Mouse (Mus musculus) hindbrain, embryonic 16.5 days (tissue): Measurements from ENCODE around the gene Spin1. TPM values are rescaled to one million over a fixed set of nuclear protein-coding genes. Genes with fewer than 3 reads are reported as not detected.

Source experiments
- ATAC-seq: fragments of 200-750 bp; cut with Nextera tagmentation; 2 replicates; pipeline ENCODE4 v1.8.0; 2017; ENCODE audit warnings: moderate TSS enrichment, moderate library complexity
- H3K27ac ChIP-seq: fragments of 300-500 bp; sonication (generic); 2 replicates; pipeline ENCODE4 v1.5.1; 2014; ENCODE audit warnings: low read depth, mild to moderate bottlenecking, control low read depth, low read length, moderate library complexity
- H3K27me3 ChIP-seq: fragments of 300-500 bp; sonication (generic); replicated peaks from 2 replicates; pipeline ENCODE4 v1.6.1; 2014; ENCODE audit warnings: low read length; ENCODE audit not compliant: control insufficient read depth, insufficient read depth
- H3K36me3 ChIP-seq: fragments of 300-500 bp; sonication (generic); 2 replicates; pipeline ENCODE4 v1.6.1; 2014; ENCODE audit warnings: mild to moderate bottlenecking, low read length, moderate library complexity, mixed read lengths; ENCODE audit not compliant: control insufficient read depth, insufficient read depth
- H3K4me1 ChIP-seq: fragments of 300-500 bp; sonication (generic); 2 replicates; pipeline ENCODE4 v1.6.1; 2014; ENCODE audit warnings: low read depth, low read length; ENCODE audit not compliant: control insufficient read depth, insufficient read depth
- H3K4me2 ChIP-seq: fragments of 300-500 bp; sonication (generic); 2 replicates; pipeline ENCODE4 v1.6.1; 2014; ENCODE audit warnings: mild to moderate bottlenecking, low read length, control low read depth, moderate library complexity
- H3K4me3 ChIP-seq: fragments of 300-500 bp; sonication (generic); 2 replicates; pipeline ENCODE4 v1.5.1; 2014; ENCODE audit warnings: mild to moderate bottlenecking, low read length, control low read depth, moderate library complexity
- H3K9ac ChIP-seq: fragments of 300-500 bp; sonication (generic); 2 replicates; pipeline ENCODE4 v1.6.1; 2014; ENCODE audit warnings: low read depth, mild to moderate bottlenecking, control low read depth, low read length, moderate library complexity
- H3K9me3 ChIP-seq: fragments of 300-500 bp; sonication (generic); 2 replicates; pipeline ENCODE4 v1.6.1; 2014; ENCODE audit warnings: mild to moderate bottlenecking, low read length, moderate library complexity; ENCODE audit not compliant: control insufficient read depth
- WGBS: fragments of 180-500 bp; shearing (Covaris S2); extraction: QIAGEN DNeasy Blood & Tissue Kit; methylation state at CpG from one replicate; pipeline ENCODE4 v1.1.7; 2014; 5-methylcytosine and 5-hydroxymethylcytosine counted together
- polyA plus RNA-seq: library from polyadenylated mRNA; unstranded; fragments of >200 nt; fragmentation: Nextera tagmentation; extraction: Ambion mirVana; gene quantifications from 2 replicates; pipeline ENCODE4 v1.2.1, GENCODE M21; 2015

The Spin1 gene
- polyA plus RNA-seq, 1 experiment from 2014 or later = 145 TPM

- H3K27ac ChIP-seq = no peak overlapping the region
- 92% methylated on average over 4 of the region's 4 CpGs for WGBS
These were observed 11.6 kb upstream of the Spin1 start for GRCm38 (mm10) chr13:51089058-51089457.

GRCm38 (mm10) chr13:51090105-51090661 lies 10.5 kb upstream of the Spin1 start:
- Histone ChIP-seq H3K4me1 (no peaks in the 10 kb centered on the region), H3K9me3 (no peaks in the 10 kb centered on the region), H3K36me3 (no peaks in the 10 kb centered on the region), H3K4me2 (no peak overlapping the region), H3K27me3 (no peaks in the 10 kb centered on the region), H3K27ac (no peak overlapping the region), H3K9ac (no peak overlapping the region), H3K4me3 (no peak overlapping the region)
- ATAC-seq = no peak
- 81% methylated on average over 5 of the region's 5 CpGs for WGBS

More at GRCm38 (mm10) chr13:51089058-51089457, 11.6 kb upstream of the Spin1 start:
- ATAC-seq = no peak
- Histone ChIP-seq H3K36me3 (no peaks in the 10 kb centered on the region), H3K27me3 (no peaks in the 10 kb centered on the region), H3K9ac (no peak overlapping the region), H3K9me3 (no peaks in the 10 kb centered on the region), H3K4me1 (no peaks in the 10 kb centered on the region), H3K4me3 (no peak overlapping the region), H3K4me2 (no peak overlapping the region)

GRCm38 (mm10) chr13:51093430-51093829 lies 7.2 kb upstream of the Spin1 start:
- H3K4me1 ChIP-seq = peaks cover 2% of the 10 kb centered on the region
- H3K4me3 ChIP-seq = no peak overlapping the region
- no peak for ATAC-seq
- no peaks in the 10 kb centered on the region for H3K36me3 ChIP-seq
- no peak overlapping the region for H3K9ac ChIP-seq
- H3K27me3 ChIP-seq = no peaks in the 10 kb centered on the region
- H3K4me2 ChIP-seq = no peak overlapping the region
- no peaks in the 10 kb centered on the region for H3K9me3 ChIP-seq
- H3K27ac ChIP-seq = no peak overlapping the region
- 89% methylated on average over 5 of the region's 5 CpGs for WGBS

GRCm38 (mm10) chr13:51094323-51095195 lies 6.1 kb upstream of the Spin1 start:
- H3K27me3 ChIP-seq = no peaks in the 10 kb centered on the region
- H3K4me3 ChIP-seq = no peak overlapping the region
- no peak overlapping the region for H3K4me2 ChIP-seq
- no peaks in the 10 kb centered on the region for H3K9me3 ChIP-seq
- 82% methylated on average over 16 of the region's 16 CpGs for WGBS
- H3K9ac ChIP-seq = no peak overlapping the region
- no peak for ATAC-seq
- no peaks in the 10 kb centered on the region for H3K36me3 ChIP-seq
- H3K4me1 ChIP-seq = peaks cover 10% of the 10 kb centered on the region
- H3K27ac ChIP-seq = no peak overlapping the region

- ATAC-seq = no peak
- Histone ChIP-seq H3K4me2 (no peak overlapping the region), H3K4me1 (peaks cover 10% of the 10 kb centered on the region), H3K9ac (no peak overlapping the region), H3K4me3 (no peak overlapping the region), H3K36me3 (no peaks in the 10 kb centered on the region), H3K27ac (no peak overlapping the region), H3K9me3 (no peaks in the 10 kb centered on the region), H3K27me3 (no peaks in the 10 kb centered on the region)
- 95% methylated on average over 7 of the region's 7 CpGs for WGBS
These were observed 5.4 kb upstream of the Spin1 start for GRCm38 (mm10) chr13:51095196-51095715.

- Histone ChIP-seq H3K9me3 (no peaks in the 10 kb centered on the region), H3K4me3 (no peak overlapping the region), H3K4me2 (no peak overlapping the region), H3K4me1 (peaks cover 10% of the 10 kb centered on the region), H3K36me3 (no peaks in the 10 kb centered on the region), H3K9ac (no peak overlapping the region), H3K27ac (no peak overlapping the region), H3K27me3 (no peaks in the 10 kb centered on the region)
- 93% methylated on average over 6 of the region's 6 CpGs for WGBS
- no peak for ATAC-seq
These were observed 4.0 kb upstream of the Spin1 start for GRCm38 (mm10) chr13:51096644-51097043.

- Histone ChIP-seq H3K27ac (peak overlapping the region; percentile 92), H3K4me2 (peak overlapping the region; percentile 73), H3K9ac (peak overlapping the region; percentile 92), H3K36me3 (no peaks in the 10 kb centered on the region), H3K27me3 (no peaks in the 10 kb centered on the region), H3K9me3 (no peaks in the 10 kb centered on the region), H3K4me3 (peak overlapping the region; percentile 65), H3K4me1 (peaks cover 22% of the 10 kb centered on the region)
- ATAC-seq = peak; percentile 26
- 2% methylated on average over 26 of the region's 26 CpGs for WGBS
These were observed 984 bp upstream of the Spin1 start for GRCm38 (mm10) chr13:51099560-51100232.

GRCm38 (mm10) chr13:51101016-51101776 lies 516 bp downstream of the Spin1 start:
- Histone ChIP-seq H3K27me3 (no peaks in the 10 kb centered on the region), H3K9me3 (no peaks in the 10 kb centered on the region), H3K4me1 (peaks cover 22% of the 10 kb centered on the region), H3K36me3 (no peaks in the 10 kb centered on the region), H3K27ac (peak overlapping the region; percentile 94), H3K4me2 (peak overlapping the region; percentile 52), H3K9ac (peak overlapping the region; percentile 92), H3K4me3 (peak overlapping the region; percentile 65)
- WGBS = 2% methylated on average over 32 of the region's 89 CpGs
- ATAC-seq = peak; percentile 55
